Mouse (Mus musculus): ENCODE measurements at regions not wholly inside any gene's neighbourhood (a gene's known extent, or its start where the extent isn't known, plus 50 kb on each side); places are given as distances from the start of the nearest gene placed in this dataset.

DNA sequence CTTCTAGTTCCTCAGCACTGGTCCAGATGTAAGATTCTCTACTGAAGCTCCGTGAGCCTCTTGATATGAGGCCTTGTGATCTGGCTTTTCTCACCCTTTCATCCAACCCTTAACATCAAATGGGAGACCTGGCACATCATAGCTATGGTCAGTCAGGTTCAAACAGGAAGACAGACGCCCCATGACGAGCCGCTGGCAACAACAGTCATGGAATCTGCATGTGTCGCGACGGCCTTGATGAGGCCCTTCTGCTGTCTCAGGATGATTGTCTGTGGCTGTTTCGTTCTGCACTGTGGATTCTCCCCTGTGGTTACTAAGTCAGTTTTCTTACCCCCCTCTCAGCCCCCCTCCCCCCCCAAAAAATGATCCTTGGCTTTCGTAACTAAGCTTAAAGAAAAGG is 144.9 kb downstream of the Ndfip2 start:
- DNase-seq = no peak

GRCm38 (mm10) chr14:105402556-105402955 is 144.2 kb downstream of the Ndfip2 start:
- DNase-seq = no peak

- DNase-seq = peak; percentile 51 to 54
Measured at GRCm38 (mm10) chr14:105397467-105397866, 139.1 kb downstream of the Ndfip2 start.

GRCm38 (mm10) chr14:105392079-105392813 is 133.9 kb downstream of the Ndfip2 start:
- DNase-seq = no peak

- DNase-seq = no peak
Measured at GRCm38 (mm10) chr14:105391430-105391829, 133.1 kb downstream of the Ndfip2 start.

GRCm38 (mm10) chr14:105385119-105385518 is 126.7 kb downstream of the Ndfip2 start:
- DNase-seq = no peak

GRCm38 (mm10) chr14:105383382-105383781 is 125.0 kb downstream of the Ndfip2 start:
- no peak for DNase-seq

DNA sequence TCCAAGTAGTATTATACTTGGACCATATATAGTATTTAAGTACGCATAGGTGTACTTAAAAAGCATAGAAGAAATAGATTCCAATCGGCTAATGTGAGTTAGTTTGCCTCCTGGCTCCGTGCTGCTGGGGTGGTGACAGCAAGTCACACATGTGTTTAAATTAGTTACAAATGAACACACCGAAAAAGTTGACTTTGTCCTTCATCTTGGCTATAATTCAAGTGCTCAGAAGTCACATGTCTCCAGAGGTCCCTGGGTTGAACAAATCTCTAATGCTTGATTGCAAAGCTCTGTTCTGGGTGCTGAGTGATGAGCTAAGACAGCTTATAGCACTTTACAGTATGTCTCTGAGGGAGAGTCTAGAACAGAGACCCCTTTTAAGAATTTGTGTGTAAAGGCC is 121.7 kb downstream of the Ndfip2 start:
- no peak for DNase-seq

DNA sequence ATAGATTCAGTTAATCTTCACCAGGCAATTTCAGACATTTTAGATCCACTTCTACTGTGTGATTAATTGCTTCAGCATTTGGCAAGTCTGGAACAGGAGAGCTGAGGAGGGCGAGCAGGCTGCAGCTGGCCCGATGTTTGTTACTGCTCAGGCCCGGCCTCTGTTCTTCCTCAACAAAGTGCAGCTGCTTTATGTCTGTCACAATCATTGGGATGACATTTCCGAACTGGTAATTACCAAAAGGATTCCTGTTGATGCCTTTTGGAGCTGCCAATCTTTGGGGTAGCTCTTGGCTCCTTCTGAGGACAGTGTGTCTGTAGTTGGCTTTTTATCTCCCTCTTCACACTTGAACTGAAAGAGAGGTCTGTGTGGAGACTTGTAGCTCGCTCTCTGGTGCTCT is 119.4 kb downstream of the Ndfip2 start:
- no peak for DNase-seq

GRCm38 (mm10) chr14:105377035-105377621 is 118.8 kb downstream of the Ndfip2 start:
- DNase-seq = no peak

DNA sequence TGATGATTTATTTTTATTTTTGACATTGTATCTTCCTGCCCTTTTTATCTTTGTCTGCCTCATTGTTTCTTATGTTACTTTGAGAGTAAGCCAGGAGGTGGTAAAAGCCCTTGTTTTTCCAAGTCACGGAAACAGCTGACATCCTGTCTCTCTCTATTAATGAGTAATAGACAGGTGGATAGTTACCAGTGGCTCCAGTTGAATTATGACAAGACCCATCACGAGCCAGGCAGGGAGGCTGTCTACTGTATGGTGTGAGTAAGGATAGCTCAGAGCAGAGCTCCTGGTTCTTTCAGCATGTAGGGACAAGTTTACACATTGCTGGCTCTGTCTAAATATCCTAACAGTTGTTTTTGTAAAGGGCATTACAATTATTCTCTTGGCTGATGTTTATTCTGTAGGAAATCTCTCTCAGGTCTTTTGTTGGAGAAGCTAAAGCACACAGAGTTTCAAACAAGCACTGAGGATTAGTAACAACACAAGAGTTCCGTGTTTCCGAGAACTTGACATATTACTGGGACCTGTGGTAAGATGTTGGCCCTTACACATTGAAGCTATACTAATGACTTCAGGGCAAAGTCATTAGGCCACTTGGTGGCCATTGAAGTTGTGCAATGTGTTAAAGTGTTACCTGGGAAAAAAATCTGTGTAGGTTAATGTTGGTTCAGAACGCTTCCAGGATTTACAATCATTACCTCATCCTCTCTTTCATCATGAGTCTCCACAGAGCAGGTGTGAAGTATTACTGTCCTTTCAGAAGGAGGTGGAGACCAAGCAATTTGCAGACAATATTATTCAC is 111.5 kb downstream of the Ndfip2 start:
- DNase-seq = no peak

GRCm38 (mm10) chr14:105360530-105360929 is 102.2 kb downstream of the Ndfip2 start:
- no peak for DNase-seq

GRCm38 (mm10) chr14:105359829-105360228 is 101.5 kb downstream of the Ndfip2 start:
- no peak for DNase-seq

All from thymus, postnatal 36 days (tissue).